Mouse (Mus musculus) thymus, adult 2 months (tissue): ENCODE data around the gene Calm5.
"Not testable (repeated sequence)": the region's sequence is repeated elsewhere in the genome, so short reads cannot be mapped to it uniquely, and the experiment has no call there.

ENCODE experiments used
- CTCF ChIP-seq: fragments of 200-500 bp; IDR thresholded peaks from 2 replicates; pipeline ENCODE4 v1.5.1; 2012; ENCODE audit warnings: mild to moderate bottlenecking, control low read depth, low read length, moderate library complexity, borderline replicate concordance; ENCODE audit not compliant: control insufficient read depth, poor library complexity, insufficient read depth; ENCODE audit errors: extremely low read depth
- POLR2A ChIP-seq: fragments of 200-500 bp; IDR thresholded peaks from 2 replicates; pipeline ENCODE4 v1.6.1; 2012; ENCODE audit warnings: mild to moderate bottlenecking, low read length, control low read depth, moderate library complexity; ENCODE audit not compliant: control insufficient read depth, poor library complexity, insufficient read depth; ENCODE audit errors: extremely low read depth

GRCm38 (mm10) chr13:3898202-3898601 lies 44.2 kb downstream of the Calm5 start:
- not testable (repeated sequence) for TF ChIP-seq CTCF, POLR2A
